Mouse (Mus musculus) intestine, embryonic 14.5 days (tissue): Measurements from ENCODE around the gene Klri2. TPM values are rescaled to one million over a fixed set of nuclear protein-coding genes. Genes with fewer than 3 reads are reported as not detected.
"Not testable (repeated sequence)": the region's sequence is repeated elsewhere in the genome, so short reads cannot be mapped to it uniquely, and the experiment has no call there.

Experiments
- ATAC-seq: fragments of 200-750 bp; cut with Nextera tagmentation; replicated peaks from 2 replicates; pipeline ENCODE4 v1.8.0; 2017; ENCODE audit warnings: low read depth, moderate number of reproducible peaks, moderate TSS enrichment, moderate library complexity; ENCODE audit not compliant: low FRiP score, low TSS enrichment
- DNase-seq: peaks from one replicate; pipeline ENCODE4 v3.0.0-alpha.2; 2018; ENCODE audit warnings: low spot score
- H3K27ac ChIP-seq: fragments of 300-500 bp; sonication (generic); 2 replicates; pipeline ENCODE4 v1.5.1; 2014; ENCODE audit warnings: low read depth, mild to moderate bottlenecking, control low read depth
- H3K27me3 ChIP-seq: fragments of 300-500 bp; sonication (generic); replicated peaks from 2 replicates; pipeline ENCODE4 v1.6.1; 2014; ENCODE audit warnings: low read length, control low read depth; ENCODE audit not compliant: control insufficient read depth, insufficient read depth
- H3K36me3 ChIP-seq: fragments of 300-500 bp; sonication (generic); 2 replicates; pipeline ENCODE4 v1.6.1; 2014; ENCODE audit warnings: low read length, control low read depth; ENCODE audit not compliant: control insufficient read depth, insufficient read depth
- H3K4me1 ChIP-seq: fragments of 300-500 bp; sonication (generic); replicated peaks from 2 replicates; pipeline ENCODE4 v1.6.1; 2014; ENCODE audit warnings: low read length, control low read depth, mixed read lengths; ENCODE audit not compliant: control insufficient read depth, insufficient read depth
- H3K4me2 ChIP-seq: fragments of 300-500 bp; sonication (generic); 2 replicates; pipeline ENCODE4 v1.6.1; 2014; ENCODE audit warnings: low read length
- H3K4me3 ChIP-seq: fragments of 300-500 bp; sonication (generic); 2 replicates; pipeline ENCODE4 v1.5.1; 2014; ENCODE audit warnings: low read depth, low read length, control low read depth, mixed read lengths
- H3K9ac ChIP-seq: fragments of 300-500 bp; sonication (generic); 2 replicates; pipeline ENCODE4 v1.6.1; 2014; ENCODE audit warnings: mild to moderate bottlenecking, low read length
- H3K9me3 ChIP-seq: fragments of 300-500 bp; sonication (generic); 2 replicates; pipeline ENCODE4 v1.6.1; 2016; ENCODE audit warnings: low read length, control low read depth; ENCODE audit not compliant: control insufficient read depth
- WGBS: fragments of 180-500 bp; shearing (Covaris S2); extraction: QIAGEN DNeasy Blood & Tissue Kit; methylation state at CpG from one replicate; pipeline ENCODE4 v1.1.7; 2014; 5-methylcytosine and 5-hydroxymethylcytosine counted together
- polyA plus RNA-seq: library from polyadenylated mRNA; unstranded; fragments of >200 nt; fragmentation: Nextera tagmentation; extraction: Ambion mirVana; gene quantifications from 2 replicates; pipeline ENCODE4 v1.2.1, GENCODE M21; 2014

Klri2 gene
- 0.04 TPM in 1 of 2 replicates, not detected in the other for polyA plus RNA-seq

DNA sequence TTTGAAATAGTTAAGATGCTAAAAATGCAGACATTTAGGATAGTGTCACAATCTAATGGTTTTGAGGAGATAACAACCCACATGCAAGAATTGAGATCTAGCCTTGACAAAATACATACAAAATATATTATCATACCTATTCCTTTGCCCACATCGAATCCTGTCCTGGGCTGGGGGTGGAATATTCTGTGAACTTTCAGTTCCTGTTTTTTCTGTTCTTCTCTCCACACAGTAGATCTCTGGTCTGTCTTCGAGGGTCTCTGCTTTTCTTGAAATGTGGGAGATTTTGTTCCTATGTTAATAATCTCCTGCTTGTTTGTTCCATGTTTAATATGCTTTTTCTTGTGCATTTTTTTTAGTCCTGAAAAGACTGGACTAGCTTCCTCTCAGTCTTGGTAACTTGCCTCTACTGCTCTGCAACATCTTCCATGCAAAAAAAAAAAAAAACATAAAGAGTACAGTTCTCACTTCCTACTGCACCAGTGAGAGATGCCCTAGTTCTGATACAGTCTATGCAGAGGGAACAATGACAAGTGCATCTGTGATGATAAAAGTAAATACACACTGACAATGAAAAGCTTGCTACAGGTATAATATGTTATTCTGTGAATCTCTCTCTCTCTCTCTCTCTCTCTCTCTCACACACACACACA lies at the start of gene Klri2:
Gene Klri2 (minus strand): TSS at position 416 of the 653 bp plus-strand sequence.
- Histone ChIP-seq H3K27ac (no peak within 1 kb of the TSS), H3K4me2 (no peak within 1 kb of the TSS), H3K9me3 (no peaks in the 10 kb centered on the region), H3K4me1 (no peaks in the 10 kb centered on the region), H3K4me3 (no peak within 1 kb of the TSS), H3K27me3 (no peaks in the 10 kb centered on the region), H3K9ac (no peak within 1 kb of the TSS), H3K36me3 (no peaks in the 10 kb centered on the region)
- ATAC-seq (no peak), DNase-seq (no peak)
- 76% methylated on average over 2 of the region's 2 CpGs for WGBS

DNA sequence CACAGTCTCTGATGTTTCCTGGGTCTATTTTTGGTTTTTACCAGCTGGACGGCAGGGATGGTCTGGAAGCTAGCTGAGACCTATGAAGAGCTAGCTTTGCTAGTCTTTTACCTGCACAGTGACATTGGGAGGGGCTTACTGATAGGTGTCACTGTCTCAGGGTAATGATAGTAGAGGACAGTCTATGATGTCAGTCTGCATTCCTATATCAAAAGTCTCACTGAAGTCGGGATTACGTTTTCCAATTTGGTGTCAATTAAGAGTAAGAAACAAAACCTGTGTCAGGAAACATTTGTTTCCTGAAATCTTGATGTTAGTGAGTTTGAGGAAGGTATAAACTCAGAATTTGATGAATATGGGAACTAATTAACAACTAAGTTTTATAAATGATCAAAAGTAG lies 43.9 kb upstream of the Klri2 start, which contains the start of gene Gm156:
Gene Gm156 (minus strand): TSS at position 101 of the 400 bp plus-strand sequence.
- not testable (repeated sequence) for H3K27me3 ChIP-seq, H3K4me3 ChIP-seq, H3K9ac ChIP-seq, DNase-seq, H3K27ac ChIP-seq, H3K4me1 ChIP-seq, H3K4me2 ChIP-seq, ATAC-seq, H3K9me3 ChIP-seq, H3K36me3 ChIP-seq
- WGBS, result 91% methylated on average over 3 of the region's 3 CpGs

DNA sequence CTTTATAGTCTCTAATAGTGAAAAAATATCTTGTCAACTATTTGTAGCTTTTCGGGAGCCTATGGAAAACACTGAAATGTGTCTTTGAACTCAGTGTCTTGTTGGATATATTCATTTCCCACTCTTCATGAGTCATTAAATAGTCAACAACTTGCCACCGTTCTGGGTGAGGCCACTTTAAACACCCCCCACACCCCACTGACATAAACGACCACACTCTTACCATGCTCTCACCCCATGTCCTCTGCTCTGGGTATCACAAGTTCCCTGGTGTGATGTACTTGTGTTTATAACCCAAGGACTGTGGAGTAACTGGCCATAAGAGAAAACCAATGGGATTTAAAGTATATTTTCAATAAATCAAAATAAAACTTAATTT lies 7.4 kb upstream of the Klri2 start:
- Histone ChIP-seq H3K4me1 (no peaks in the 10 kb centered on the region), H3K9ac (no peak overlapping the region), H3K9me3 (no peaks in the 10 kb centered on the region), H3K27me3 (no peaks in the 10 kb centered on the region), H3K4me3 (no peak overlapping the region), H3K27ac (no peak overlapping the region), H3K4me2 (no peak overlapping the region), H3K36me3 (no peaks in the 10 kb centered on the region)
- WGBS, result 81% methylated on average over 3 of the region's 3 CpGs
- ATAC-seq (no peak), DNase-seq (no peak)

DNA sequence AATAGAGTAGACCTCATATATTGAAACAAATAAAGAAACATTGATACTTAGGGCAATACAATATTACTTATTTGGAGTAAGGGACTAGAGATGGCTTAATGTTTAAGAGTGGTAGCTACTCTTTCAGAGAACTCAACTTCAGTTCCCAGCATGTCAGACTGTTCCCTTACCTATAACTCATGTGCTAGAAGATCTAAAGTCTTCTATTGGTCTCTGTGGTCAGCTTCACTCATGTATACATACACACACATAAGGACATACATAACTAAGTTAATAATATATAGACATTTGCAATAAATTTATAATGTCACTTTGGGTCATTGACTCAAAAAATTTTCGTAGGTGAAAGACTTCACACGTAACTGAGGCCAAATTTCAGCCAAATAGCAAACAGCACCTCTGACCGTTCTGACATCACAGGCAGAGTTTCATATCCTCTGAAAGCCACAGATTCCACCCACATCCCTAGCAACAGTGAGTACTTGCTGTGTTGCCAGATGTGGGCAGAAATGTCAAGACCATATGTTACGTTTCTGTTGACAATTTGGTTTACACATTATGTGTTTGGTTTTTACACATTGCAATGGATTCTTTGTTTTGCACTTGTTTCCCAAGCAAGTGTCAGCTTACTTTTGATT lies 6.9 kb upstream of the Klri2 start:
- Histone ChIP-seq H3K4me1 (no peaks in the 10 kb centered on the region), H3K27ac (no peak overlapping the region), H3K27me3 (no peaks in the 10 kb centered on the region), H3K9ac (no peak overlapping the region), H3K4me3 (no peak overlapping the region), H3K36me3 (no peaks in the 10 kb centered on the region), H3K4me2 (no peak overlapping the region), H3K9me3 (no peaks in the 10 kb centered on the region)
- 84% methylated on average over 4 of the region's 4 CpGs for WGBS
- ATAC-seq (no peak), DNase-seq (no peak)

DNA sequence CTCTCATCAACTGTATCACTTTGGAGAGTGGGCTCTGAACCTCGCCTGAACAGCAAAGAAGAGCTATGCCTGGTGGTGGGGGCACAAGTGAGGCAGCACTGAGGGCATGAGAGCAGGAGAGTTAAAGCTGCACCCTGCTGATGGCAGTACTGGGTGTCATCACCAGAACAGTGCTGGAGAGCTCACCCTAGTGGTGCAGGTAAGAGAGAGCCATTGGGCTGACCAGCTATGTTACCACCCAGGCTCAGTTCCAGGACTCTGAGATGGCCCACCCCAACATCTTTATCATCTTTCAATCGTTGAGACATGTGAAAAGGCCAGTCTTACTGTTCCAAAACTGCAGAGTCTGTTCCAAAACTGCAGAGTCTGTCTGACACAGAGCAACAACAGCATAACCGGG lies 5.9 kb upstream of the Klri2 start:
- no peak overlapping the region for H3K4me3 ChIP-seq
- no peak overlapping the region for H3K27ac ChIP-seq
- H3K36me3 ChIP-seq, result no peaks in the 10 kb centered on the region
- no peaks in the 10 kb centered on the region for H3K4me1 ChIP-seq
- H3K27me3 ChIP-seq, result no peaks in the 10 kb centered on the region
- no peak overlapping the region for H3K9ac ChIP-seq
- no peaks in the 10 kb centered on the region for H3K9me3 ChIP-seq
- DNase-seq (no peak), ATAC-seq (no peak)
- 48% methylated on average over 3 of the region's 3 CpGs for WGBS
- H3K4me2 ChIP-seq, result no peak overlapping the region

DNA sequence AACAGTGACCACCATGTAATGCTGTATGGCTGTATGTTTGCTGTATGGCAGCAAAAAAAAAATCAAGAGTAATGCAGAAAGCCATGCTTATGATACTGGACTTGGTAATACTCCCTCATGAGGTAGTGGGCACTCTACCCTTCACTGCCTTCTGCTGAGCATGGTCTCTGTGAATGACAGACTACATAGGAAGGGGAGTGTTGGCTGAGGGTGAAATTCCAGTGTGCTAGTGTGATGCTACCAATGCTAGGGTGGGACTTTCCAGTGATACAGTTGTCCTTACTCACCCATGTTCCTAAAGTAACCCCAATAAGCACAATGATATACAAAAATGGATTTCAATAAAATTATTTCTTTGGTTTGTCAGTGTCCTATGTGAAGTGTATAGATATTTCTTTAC lies 3.9 kb downstream of the Klri2 start:
- no peak for ATAC-seq
- H3K36me3 ChIP-seq, result no peaks in the 10 kb centered on the region
- no peak for DNase-seq
- no peak overlapping the region for H3K4me3 ChIP-seq
- no peak overlapping the region for H3K4me2 ChIP-seq
- no peak overlapping the region for H3K27ac ChIP-seq
- no peaks in the 10 kb centered on the region for H3K4me1 ChIP-seq
- H3K9me3 ChIP-seq, result no peaks in the 10 kb centered on the region
- no peak overlapping the region for H3K9ac ChIP-seq
- H3K27me3 ChIP-seq, result no peaks in the 10 kb centered on the region

- Histone ChIP-seq H3K27ac (no peak overlapping the region), H3K9ac (no peak overlapping the region), H3K36me3 (no peaks in the 10 kb centered on the region), H3K4me1 (no peaks in the 10 kb centered on the region), H3K4me3 (no peak overlapping the region), H3K27me3 (no peaks in the 10 kb centered on the region), H3K9me3 (no peaks in the 10 kb centered on the region), H3K4me2 (no peak overlapping the region)
- no peak for DNase-seq
- WGBS, result 93% methylated on average over 1 of the region's 1 CpGs
- no peak for ATAC-seq
Observed at GRCm38 (mm10) chr6:129727237-129727636, 13.0 kb downstream of the Klri2 start.

- H3K27ac ChIP-seq, result no peak overlapping the region
- DNase-seq (no peak), ATAC-seq (no peak; the same call in 1 of the 2 replicates)
- H3K9me3 ChIP-seq, result no peaks in the 10 kb centered on the region
- no peaks in the 10 kb centered on the region for H3K27me3 ChIP-seq
- H3K4me3 ChIP-seq, result no peak overlapping the region
- 75% methylated on average over 1 of the region's 1 CpGs for WGBS
- H3K9ac ChIP-seq, result no peak overlapping the region
- H3K4me2 ChIP-seq, result no peak overlapping the region
- H3K4me1 ChIP-seq, result no peaks in the 10 kb centered on the region
- H3K36me3 ChIP-seq, result no peaks in the 10 kb centered on the region
Observed at GRCm38 (mm10) chr6:129721390-129721789, 18.9 kb downstream of the Klri2 start.

DNA sequence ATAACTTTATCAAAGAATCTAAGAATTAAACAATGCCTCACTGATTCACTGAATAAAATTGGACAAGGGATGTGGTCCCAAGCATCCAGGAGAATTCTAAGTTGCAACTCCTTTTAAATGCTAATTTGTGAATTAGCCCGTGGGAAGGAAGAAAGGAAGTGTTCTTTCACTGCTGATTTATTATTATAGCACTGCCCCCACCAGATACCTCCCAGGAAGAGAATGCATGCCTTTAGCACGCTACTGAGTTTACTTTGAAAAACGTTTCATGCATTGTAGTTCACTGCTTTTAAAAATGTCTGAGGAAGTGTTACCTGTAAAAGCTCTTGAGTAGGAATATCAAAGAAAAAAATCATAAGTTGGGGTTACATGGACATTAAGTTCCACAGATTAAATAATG lies 19.8 kb downstream of the Klri2 start:
- Histone ChIP-seq H3K4me2 (no peak overlapping the region), H3K4me1 (no peaks in the 10 kb centered on the region), H3K4me3 (no peak overlapping the region), H3K27ac (no peak overlapping the region), H3K27me3 (no peaks in the 10 kb centered on the region), H3K9ac (no peak overlapping the region), H3K36me3 (no peaks in the 10 kb centered on the region), H3K9me3 (no peaks in the 10 kb centered on the region)
- DNase-seq (no peak), ATAC-seq (no peak)
- 16% methylated on average over 3 of the region's 3 CpGs for WGBS
